Mouse (Mus musculus) hindbrain, embryonic 12.5 days (tissue): ENCODE measurements around the gene Pcdh9. TPM values are rescaled to one million over a fixed set of nuclear protein-coding genes. Genes with fewer than 3 reads are reported as not detected.
A peak's percentile ranks its signal among the peaks of the same experiment; 100 is the strongest.

Experiments used
- ATAC-seq: fragments of 200-750 bp; cut with Nextera tagmentation; 2 replicates; pipeline ENCODE4 v1.8.0; 2017; ENCODE audit warnings: moderate TSS enrichment; ENCODE audit not compliant: low FRiP score
- H3K27ac ChIP-seq: fragments of 300-500 bp; sonication (generic); 2 replicates; pipeline ENCODE4 v1.5.1; 2016; ENCODE audit warnings: mild to moderate bottlenecking
- H3K27me3 ChIP-seq: fragments of 300-500 bp; sonication (generic); 2 replicates; pipeline ENCODE4 v1.6.1; 2016; ENCODE audit warnings: mild to moderate bottlenecking
- H3K36me3 ChIP-seq: fragments of 300-500 bp; sonication (generic); 2 replicates; pipeline ENCODE4 v1.6.1; 2016; ENCODE audit warnings: mild to moderate bottlenecking
- H3K4me1 ChIP-seq: fragments of 300-500 bp; sonication (generic); 2 replicates; pipeline ENCODE4 v1.6.1; 2016
- H3K4me2 ChIP-seq: fragments of 300-500 bp; sonication (generic); replicated peaks from 2 replicates; pipeline ENCODE4 v1.6.1; 2016; ENCODE audit warnings: mild to moderate bottlenecking
- H3K4me3 ChIP-seq: fragments of 300-500 bp; sonication (generic); 2 replicates; pipeline ENCODE4 v1.5.1; 2016; ENCODE audit warnings: mild to moderate bottlenecking
- H3K9ac ChIP-seq: fragments of 300-500 bp; sonication (generic); 2 replicates; pipeline ENCODE4 v1.6.1; 2016; ENCODE audit warnings: mild to moderate bottlenecking, moderate library complexity
- H3K9me3 ChIP-seq: fragments of 300-500 bp; sonication (generic); replicated peaks from 2 replicates; pipeline ENCODE4 v1.6.1; 2016; ENCODE audit warnings: mild to moderate bottlenecking
- WGBS: fragments of 180-500 bp; shearing (Covaris S2); methylation state at CpG from one replicate; pipeline ENCODE4 v1.1.7; 2016; 5-methylcytosine and 5-hydroxymethylcytosine counted together
- polyA plus RNA-seq: library from polyadenylated mRNA; unstranded; fragments of >200 nt; fragmentation: Nextera tagmentation; extraction: Ambion mirVana; gene quantifications from 2 replicates; pipeline ENCODE4 v1.2.1, GENCODE M21; 2016

The Pcdh9 gene
- polyA plus RNA-seq, result 98.8 and 104 TPM in 2 replicates

DNA sequence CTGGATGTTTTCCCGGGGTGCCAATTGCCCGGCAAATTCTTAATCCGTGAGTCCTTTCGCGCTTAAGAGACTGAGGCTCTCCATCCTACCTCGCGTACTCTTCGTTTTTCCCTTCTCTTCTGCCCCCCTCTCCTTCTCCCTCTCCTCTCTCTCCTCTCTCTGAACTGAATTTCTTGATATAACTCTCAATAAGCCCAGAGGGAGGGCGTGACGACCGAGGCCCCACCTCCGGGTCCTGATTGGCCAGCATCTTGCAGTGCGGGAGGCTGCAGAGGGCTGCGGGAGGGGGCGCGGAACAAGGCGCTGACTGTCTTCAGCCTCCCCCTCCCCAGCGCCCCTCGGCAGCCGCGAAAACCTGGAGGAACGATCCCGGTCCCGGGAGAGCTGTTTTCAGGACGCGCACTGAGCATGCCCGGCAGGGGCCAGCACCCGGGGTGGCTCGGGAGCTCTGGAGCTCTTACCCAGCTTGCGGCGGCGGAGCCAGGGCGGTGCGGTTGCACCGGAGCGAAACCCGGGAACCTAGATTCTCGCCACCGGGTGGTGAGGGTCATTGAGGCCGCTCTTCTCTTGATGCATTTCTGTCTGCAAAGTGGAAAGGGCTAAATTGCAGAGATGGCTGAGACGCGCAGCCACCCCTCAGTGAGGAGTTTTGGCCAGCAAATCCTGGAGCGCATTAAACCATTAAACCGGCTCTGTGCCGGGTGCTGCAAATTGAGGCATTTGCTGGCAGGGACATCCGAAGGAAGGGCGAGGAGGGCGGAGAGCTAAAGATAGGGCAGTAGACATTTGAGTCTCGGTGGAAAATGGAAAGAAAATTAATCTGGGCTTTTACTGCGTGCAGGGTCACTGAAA, at the start of gene Pcdh9:
Gene Pcdh9, minus strand, starts transcription at position 161 of the 852 bp plus-strand sequence.
- no peaks in the 10 kb centered on the region for H3K9me3 ChIP-seq
- peak; percentile 99 for ATAC-seq
- peak within 1 kb of the TSS; percentile 85 for H3K27ac ChIP-seq
- H3K4me2 ChIP-seq, result peak within 1 kb of the TSS; percentile 71
- peak within 1 kb of the TSS; percentile 55 for H3K4me3 ChIP-seq
- H3K27me3 ChIP-seq, result no peaks in the 10 kb centered on the region
- WGBS, result under 1% methylated on average over 50 of the region's 50 CpGs
- H3K4me1 ChIP-seq, result peaks cover 23% of the 10 kb centered on the region
- H3K9ac ChIP-seq, result peak within 1 kb of the TSS; percentile 67
- H3K36me3 ChIP-seq, result 0 out of 2 replicates have a peak, but pooled peaks cover 4% of the 10 kb centered on the region

DNA sequence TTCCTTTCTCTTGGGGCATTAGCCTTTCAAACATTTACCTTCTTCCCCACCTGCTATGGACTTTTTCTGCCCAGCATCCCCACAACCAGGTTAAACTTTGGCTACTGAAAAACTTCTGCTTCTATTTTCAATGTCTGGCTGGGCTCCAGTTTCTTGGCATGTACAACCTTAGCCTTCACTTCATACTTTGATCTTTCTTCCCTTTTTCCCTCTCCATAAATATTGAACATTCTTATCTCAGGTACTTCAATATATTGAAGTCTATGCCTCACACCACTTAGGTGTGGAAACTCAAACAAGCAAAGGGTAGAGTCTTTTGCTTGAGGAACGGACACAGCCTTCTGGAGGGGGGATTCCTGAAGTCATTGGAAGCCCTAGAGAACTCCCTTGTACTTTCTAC, 16.4 kb upstream of the Pcdh9 start:
- no peak overlapping the region for H3K9ac ChIP-seq
- no peaks in the 10 kb centered on the region for H3K27me3 ChIP-seq
- no peak overlapping the region for H3K27ac ChIP-seq
- ATAC-seq, result no peak
- 79% methylated on average over 1 of the region's 1 CpGs for WGBS
- no peaks in the 10 kb centered on the region for H3K4me1 ChIP-seq
- no peak overlapping the region for H3K4me2 ChIP-seq
- no peaks in the 10 kb centered on the region for H3K9me3 ChIP-seq
- no peaks in the 10 kb centered on the region for H3K36me3 ChIP-seq
- no peak overlapping the region for H3K4me3 ChIP-seq

DNA sequence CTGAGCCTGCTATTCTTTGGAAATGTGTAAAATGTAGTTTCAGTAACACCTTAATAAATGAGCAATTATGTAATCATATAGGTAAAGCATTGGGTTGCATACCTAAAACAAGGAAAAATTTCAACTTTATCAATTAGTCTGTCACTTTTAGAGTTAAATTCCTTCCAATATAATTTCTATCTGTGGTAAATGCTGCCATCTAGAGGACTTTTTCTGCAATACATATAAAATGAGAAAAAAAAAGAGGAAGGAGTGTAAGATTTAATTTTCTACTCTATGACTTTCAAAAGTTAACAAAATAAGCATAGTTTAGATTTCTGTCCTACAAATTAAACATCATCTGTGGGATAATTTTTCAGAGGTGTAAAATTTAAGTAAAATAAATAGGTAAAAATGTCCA, 8.1 kb upstream of the Pcdh9 start:
- no peaks in the 10 kb centered on the region for H3K27me3 ChIP-seq
- H3K9ac ChIP-seq, result no peak overlapping the region
- H3K9me3 ChIP-seq, result no peaks in the 10 kb centered on the region
- H3K4me1 ChIP-seq, result no peaks in the 10 kb centered on the region
- ATAC-seq, result no peak
- no peak overlapping the region for H3K4me2 ChIP-seq
- no peaks in the 10 kb centered on the region for H3K36me3 ChIP-seq
- no peak overlapping the region for H3K27ac ChIP-seq
- H3K4me3 ChIP-seq, result no peak overlapping the region

DNA sequence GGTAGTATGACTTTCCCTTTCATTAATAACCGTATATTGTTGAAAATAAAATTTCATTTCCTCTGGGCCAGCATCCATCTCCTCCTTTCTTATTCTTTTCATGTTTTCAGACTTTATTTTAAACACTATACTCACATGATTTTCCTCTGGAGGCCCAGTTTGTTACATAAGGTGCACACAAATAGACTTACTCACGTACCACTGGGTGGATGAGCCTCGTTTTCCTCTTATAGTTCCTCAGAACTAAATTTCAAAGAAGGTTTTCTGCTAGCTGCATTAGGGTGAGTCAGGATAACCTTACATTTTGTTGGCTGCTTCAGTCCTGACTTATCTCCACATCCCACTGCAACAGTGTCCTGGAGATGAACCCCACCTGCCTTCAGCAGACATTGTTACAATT, 4.7 kb upstream of the Pcdh9 start:
- no peak overlapping the region for H3K27ac ChIP-seq
- no peak overlapping the region for H3K4me2 ChIP-seq
- no peak overlapping the region for H3K9ac ChIP-seq
- H3K9me3 ChIP-seq, result no peaks in the 10 kb centered on the region
- WGBS, result 90% methylated on average over 3 of the region's 3 CpGs
- no peak for ATAC-seq
- H3K4me1 ChIP-seq, result peaks cover 3% of the 10 kb centered on the region; the same call in 1 of the 2 replicates
- no peaks in the 10 kb centered on the region for H3K27me3 ChIP-seq
- H3K36me3 ChIP-seq, result no peaks in the 10 kb centered on the region
- H3K4me3 ChIP-seq, result no peak overlapping the region

DNA sequence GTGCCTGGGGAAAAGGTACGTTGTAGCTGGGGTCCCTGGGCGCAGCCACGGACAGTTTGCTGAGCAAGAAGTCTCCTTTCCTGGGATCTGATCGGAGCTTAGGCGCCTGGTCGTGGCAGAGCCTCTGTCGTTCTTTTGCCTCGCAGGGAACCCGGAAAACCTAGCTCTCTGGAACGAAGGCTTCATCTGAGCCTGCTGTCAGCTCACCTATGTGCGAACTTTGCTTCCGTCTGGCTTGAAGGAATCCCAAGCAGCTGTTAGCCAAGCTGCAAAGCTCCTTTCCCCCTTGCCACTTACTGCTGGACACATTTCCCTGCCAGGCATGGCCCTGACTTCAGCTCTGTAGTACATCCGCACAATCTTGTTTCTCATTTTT, 880 bp upstream of the Pcdh9 start:
- no peaks in the 10 kb centered on the region for H3K27me3 ChIP-seq
- no peaks in the 10 kb centered on the region for H3K9me3 ChIP-seq
- under 1% methylated on average over 13 of the region's 13 CpGs for WGBS
- peaks cover 22% of the 10 kb centered on the region for H3K4me1 ChIP-seq
- 0 out of 2 replicates have a peak, but pooled peaks cover under 1% of the 10 kb centered on the region for H3K36me3 ChIP-seq
- H3K27ac ChIP-seq, result peak overlapping the region; percentile 85
- H3K4me3 ChIP-seq, result peak overlapping the region; percentile 55
- peak overlapping the region; percentile 71 for H3K4me2 ChIP-seq
- peak; percentile 37 for ATAC-seq
- peak overlapping the region; percentile 67 for H3K9ac ChIP-seq

DNA sequence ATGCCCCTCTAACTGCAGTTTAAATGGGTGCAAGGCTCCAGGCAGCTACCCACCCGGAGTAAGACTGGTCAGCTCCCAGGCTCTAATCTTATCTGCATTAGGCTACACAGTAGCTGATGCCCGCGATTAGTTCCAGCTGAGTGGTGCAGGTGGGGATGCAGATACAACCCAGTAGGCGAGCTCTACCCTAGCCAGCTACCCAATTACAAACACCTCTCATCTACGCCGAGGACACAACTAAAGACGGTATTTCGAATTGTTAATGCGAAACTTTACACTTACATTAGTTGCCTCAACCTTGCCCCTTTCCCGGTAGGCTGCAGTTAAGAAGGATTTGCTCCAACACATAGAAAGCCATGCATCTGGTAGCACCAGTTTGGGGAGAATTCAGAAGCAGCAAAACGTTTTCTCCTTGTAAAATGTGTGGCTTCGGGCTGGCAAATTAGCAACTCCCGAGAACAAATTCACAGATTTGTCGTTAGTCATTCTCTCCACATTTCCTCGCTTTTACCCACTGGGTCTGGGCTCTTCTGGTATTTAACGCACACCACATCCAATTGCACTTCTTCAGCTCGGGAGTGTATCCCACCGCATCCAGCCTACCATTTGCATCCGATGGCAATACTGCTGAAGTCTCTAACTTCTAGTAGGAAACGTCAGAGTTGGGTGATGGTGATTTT, 500 bp downstream of the Pcdh9 start:
- 0 out of 2 replicates have a peak, but pooled peaks cover 4% of the 10 kb centered on the region for H3K36me3 ChIP-seq
- H3K9ac ChIP-seq, result peak overlapping the region; percentile 55
- no peaks in the 10 kb centered on the region for H3K27me3 ChIP-seq
- H3K27ac ChIP-seq, result peak overlapping the region; percentile 85
- H3K4me3 ChIP-seq, result peak overlapping the region; percentile 55
- 1% methylated on average over 20 of the region's 20 CpGs for WGBS
- peaks cover 26% of the 10 kb centered on the region for H3K4me1 ChIP-seq
- ATAC-seq, result peak; percentile 38; the same call in 1 of the 2 replicates
- H3K9me3 ChIP-seq, result no peaks in the 10 kb centered on the region
- peak overlapping the region; percentile 71 for H3K4me2 ChIP-seq

DNA sequence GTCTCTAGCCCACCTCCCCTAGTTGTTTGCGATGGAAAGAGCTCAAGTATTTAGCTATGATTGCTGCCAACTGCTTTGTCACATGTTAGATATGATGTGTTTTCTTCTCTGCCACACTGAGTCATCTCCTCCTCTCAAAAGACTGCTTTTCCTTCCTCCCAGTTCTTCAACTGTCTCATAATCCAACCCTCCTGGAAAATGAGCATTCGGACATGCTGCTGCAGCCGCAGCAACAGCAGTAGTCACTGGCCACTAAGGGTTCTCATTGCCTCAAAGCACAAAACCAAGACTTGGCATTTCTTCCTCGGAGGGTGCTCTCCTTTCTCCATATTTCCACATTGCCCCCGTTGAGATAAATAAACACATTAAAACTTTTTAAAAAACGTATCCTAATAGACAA, 1.2 kb downstream of the Pcdh9 start:
- Histone ChIP-seq H3K4me1 (peaks cover 28% of the 10 kb centered on the region), H3K4me2 (peak overlapping the region; percentile 71), H3K36me3 (0 out of 2 replicates have a peak, but pooled peaks cover 4% of the 10 kb centered on the region), H3K9me3 (no peaks in the 10 kb centered on the region), H3K27ac (no peak overlapping the region), H3K4me3 (peak overlapping the region; percentile 55), H3K9ac (peak overlapping the region; percentile 55), H3K27me3 (no peaks in the 10 kb centered on the region)
- 34% methylated on average over 6 of the region's 6 CpGs for WGBS
- no peak for ATAC-seq

DNA sequence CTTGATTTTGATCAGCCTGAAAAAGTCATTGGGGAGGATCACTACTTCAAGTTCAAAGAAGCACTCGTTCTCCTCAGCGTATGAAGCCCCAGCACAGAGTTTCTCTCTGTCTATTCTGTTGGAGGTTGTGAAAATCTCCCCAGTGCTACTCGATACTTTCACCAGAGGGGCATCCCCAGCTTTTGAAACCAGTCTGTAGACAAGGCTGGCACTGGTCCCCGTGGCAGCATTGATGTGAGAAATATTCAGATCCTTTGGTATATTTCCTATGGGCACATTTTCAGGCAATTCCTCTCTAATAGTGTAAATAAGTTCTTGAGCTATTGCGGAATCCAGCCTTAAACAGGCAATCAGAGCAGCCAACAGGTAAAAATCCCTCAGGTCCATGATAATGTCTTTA, 2.1 kb downstream of the Pcdh9 start:
- no peak for ATAC-seq
- H3K27ac ChIP-seq, result no peak overlapping the region
- peak overlapping the region; percentile 45; the same call in 1 of the 2 replicates for H3K9ac ChIP-seq
- WGBS, result 83% methylated on average over 5 of the region's 5 CpGs
- H3K9me3 ChIP-seq, result no peaks in the 10 kb centered on the region
- peak overlapping the region; percentile 55 for H3K4me3 ChIP-seq
- H3K27me3 ChIP-seq, result no peaks in the 10 kb centered on the region
- 0 out of 2 replicates have a peak, but pooled peaks cover 4% of the 10 kb centered on the region for H3K36me3 ChIP-seq
- H3K4me2 ChIP-seq, result peak overlapping the region; percentile 71
- H3K4me1 ChIP-seq, result peaks cover 28% of the 10 kb centered on the region

DNA sequence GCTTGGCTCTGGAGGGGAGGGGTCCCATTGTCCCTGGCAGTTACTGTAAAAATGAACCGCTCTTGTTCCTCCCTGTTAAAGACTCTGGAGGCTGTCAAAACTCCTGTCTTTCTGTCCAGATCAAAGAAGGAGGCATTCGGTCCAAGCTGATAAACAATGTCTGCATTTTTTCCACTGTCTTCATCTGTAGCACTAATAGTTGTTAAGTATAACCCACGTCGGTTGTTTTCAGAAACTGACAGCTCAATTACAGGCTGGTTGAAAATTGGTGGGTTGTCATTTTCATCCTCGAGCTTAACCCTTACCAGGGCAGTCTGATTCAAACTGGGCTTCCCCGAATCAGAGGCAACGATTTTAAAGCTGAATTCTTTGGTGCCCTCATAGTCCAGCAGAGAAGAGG, 3.4 kb downstream of the Pcdh9 start:
- no peak for ATAC-seq

DNA sequence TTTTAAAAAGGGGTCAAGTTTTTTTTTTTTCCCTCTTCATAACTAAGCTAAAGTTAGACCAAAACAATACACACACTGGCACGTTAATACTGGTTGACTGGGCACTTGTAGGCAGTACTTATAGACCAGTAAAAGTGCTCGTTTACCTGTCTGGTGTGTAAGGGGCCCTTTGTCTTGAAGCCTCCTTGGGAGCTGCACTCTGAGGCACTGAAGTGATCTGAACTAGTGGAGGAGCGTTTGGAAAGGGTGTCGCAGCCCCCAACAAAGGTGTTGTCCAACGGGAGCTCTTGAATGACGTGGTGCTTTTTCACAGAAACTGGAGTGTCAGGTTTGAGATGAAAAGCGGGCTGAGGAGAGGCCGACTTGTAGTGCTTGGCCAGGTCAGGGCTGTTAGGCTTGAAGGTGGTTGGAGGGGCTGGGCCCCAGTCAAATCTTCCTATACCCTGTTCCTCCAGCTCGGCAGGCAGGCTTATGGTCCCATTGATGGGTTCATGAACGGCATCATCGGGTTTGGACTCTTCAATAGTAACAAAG, 4.9 kb downstream of the Pcdh9 start:
- Histone ChIP-seq H3K36me3 (0 out of 2 replicates have a peak, but pooled peaks cover 4% of the 10 kb centered on the region), H3K27me3 (no peaks in the 10 kb centered on the region), H3K9ac (no peak overlapping the region), H3K4me3 (no peak overlapping the region), H3K9me3 (no peaks in the 10 kb centered on the region), H3K4me2 (peak overlapping the region; percentile 28; the same call in 1 of the 2 replicates), H3K4me1 (peaks cover 25% of the 10 kb centered on the region), H3K27ac (no peak overlapping the region)
- no peak for ATAC-seq
- WGBS, result 82% methylated on average over 11 of the region's 11 CpGs

More for the DNA sequence above, 3.4 kb downstream of the Pcdh9 start:
- no peaks in the 10 kb centered on the region for H3K27me3 ChIP-seq
- 69% methylated on average over 7 of the region's 7 CpGs for WGBS
- 0 out of 2 replicates have a peak, but pooled peaks cover 4% of the 10 kb centered on the region for H3K36me3 ChIP-seq
- peak overlapping the region; percentile 55 for H3K4me3 ChIP-seq
- no peak overlapping the region for H3K9ac ChIP-seq
- peak overlapping the region; percentile 71 for H3K4me2 ChIP-seq
- H3K27ac ChIP-seq, result no peak overlapping the region
- H3K4me1 ChIP-seq, result peaks cover 28% of the 10 kb centered on the region
- no peaks in the 10 kb centered on the region for H3K9me3 ChIP-seq

DNA sequence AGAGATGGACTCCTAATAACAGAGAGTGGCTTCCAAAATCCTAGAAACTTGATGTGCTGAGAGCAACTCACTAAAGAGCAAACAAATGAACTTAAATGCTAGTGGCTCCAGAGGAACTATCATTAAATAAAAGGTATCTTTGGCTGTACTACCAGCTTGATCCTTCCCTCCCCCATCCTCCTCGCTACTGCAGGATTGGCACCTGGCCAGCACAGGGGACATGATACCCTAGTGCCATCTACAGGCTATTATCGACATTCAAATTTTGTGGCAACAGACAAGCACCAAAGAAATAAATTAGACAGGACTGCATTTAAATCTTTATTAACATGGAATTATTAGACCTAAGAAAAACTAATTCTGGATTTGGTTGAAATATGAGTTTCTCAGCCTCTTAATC, 6.0 kb downstream of the Pcdh9 start:
- WGBS, result 9% methylated on average over 2 of the region's 2 CpGs
- H3K27me3 ChIP-seq, result no peaks in the 10 kb centered on the region
- peaks cover 25% of the 10 kb centered on the region for H3K4me1 ChIP-seq
- H3K9ac ChIP-seq, result no peak overlapping the region
- no peak overlapping the region for H3K27ac ChIP-seq
- no peak overlapping the region for H3K4me3 ChIP-seq
- 0 out of 2 replicates have a peak, but pooled peaks cover 4% of the 10 kb centered on the region for H3K36me3 ChIP-seq
- no peaks in the 10 kb centered on the region for H3K9me3 ChIP-seq
- peak overlapping the region; percentile 38 for H3K4me2 ChIP-seq
- ATAC-seq, result peak; percentile 77; the same call in 1 of the 2 replicates

DNA sequence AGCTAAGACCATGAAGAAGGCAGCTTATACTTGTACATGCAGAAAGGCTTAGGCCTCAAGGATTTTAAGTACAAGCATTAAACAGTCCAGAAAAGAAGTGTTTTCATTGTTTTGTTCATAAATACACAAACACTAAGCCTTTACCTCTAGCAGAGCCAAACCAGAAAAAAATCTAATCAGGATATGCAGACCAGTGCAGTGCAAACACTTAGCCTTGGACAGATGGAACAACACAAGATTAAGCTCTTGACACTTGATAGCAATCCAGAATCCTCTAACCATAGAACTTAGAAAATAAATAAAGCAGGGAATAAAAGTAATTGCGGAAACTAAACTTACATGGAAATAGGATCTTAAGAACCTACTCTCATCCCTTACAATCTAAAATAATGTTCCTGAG, 10.4 kb downstream of the Pcdh9 start:
- Histone ChIP-seq H3K27me3 (no peaks in the 10 kb centered on the region), H3K9ac (no peak overlapping the region), H3K27ac (no peak overlapping the region), H3K4me1 (0 out of 2 replicates have a peak, but pooled peaks cover 2% of the 10 kb centered on the region), H3K9me3 (no peaks in the 10 kb centered on the region), H3K4me2 (no peak overlapping the region), H3K36me3 (no peaks in the 10 kb centered on the region), H3K4me3 (no peak overlapping the region)
- ATAC-seq, result no peak
- WGBS, result 97% methylated on average over 1 of the region's 1 CpGs
